Mouse (Mus musculus): ENCODE measurements around the gene Folr2. TPM values are rescaled to one million over a fixed set of nuclear protein-coding genes. Genes with fewer than 3 reads are reported as not detected.

Folr2 gene
- polyA plus RNA-seq, 1 experiment from 2014 or later, result 3.9 TPM

- Histone ChIP-seq H3K27ac (ENCODE audit: low read depth, low read length) (no peak overlapping the region), H3K9ac (ENCODE audit: low read depth, low read length) (no peak overlapping the region), H3K36me3 (ENCODE audit: control insufficient read depth, insufficient read depth, low read length) (peaks cover 26% of the 10 kb centered on the region), H3K4me3 (ENCODE audit: low read depth, low read length) (no peak overlapping the region), H3K4me1 (replicated peaks; ENCODE audit: control insufficient read depth, insufficient read depth, low read length) (peaks cover 3% of the 10 kb centered on the region), H3K9me3 (ENCODE audit: control insufficient read depth, low read length) (no peaks in the 10 kb centered on the region), H3K27me3 (replicated peaks; ENCODE audit: control insufficient read depth, insufficient read depth, low read length) (peaks cover 61% of the 10 kb centered on the region), H3K4me2 (no peak overlapping the region)
- ATAC-seq (replicated peaks; ENCODE audit: low FRiP score) (no peak; the same call in 1 of the 2 replicates), DNase-seq (ENCODE audit: low spot score) (no peak)
- 46% methylated on average over 32 of the region's 32 CpGs for WGBS
Measured at GRCm38 (mm10) chr7:101822836-101823757, 33.9 kb downstream of the Folr2 start.

- H3K4me2 ChIP-seq, result peak overlapping the region; percentile 81
- DNase-seq (ENCODE audit: low spot score) (peak; percentile 69), ATAC-seq (replicated peaks; ENCODE audit: low FRiP score) (peak; percentile 61)
- no peaks in the 10 kb centered on the region for H3K9me3 ChIP-seq (ENCODE audit: control insufficient read depth, low read length)
- H3K36me3 ChIP-seq (ENCODE audit: control insufficient read depth, insufficient read depth, low read length), result peaks cover 18% of the 10 kb centered on the region
- WGBS, result under 1% methylated on average over 71 of the region's 71 CpGs
- peak overlapping the region; percentile 51 for H3K4me3 ChIP-seq (ENCODE audit: low read depth, low read length)
- H3K27me3 ChIP-seq (replicated peaks; ENCODE audit: control insufficient read depth, insufficient read depth, low read length), result peaks cover 73% of the 10 kb centered on the region
- H3K27ac ChIP-seq (ENCODE audit: low read depth, low read length), result no peak overlapping the region; the same call in 1 of the 2 replicates
- peaks cover 3% of the 10 kb centered on the region for H3K4me1 ChIP-seq (replicated peaks; ENCODE audit: control insufficient read depth, insufficient read depth, low read length)
- peak overlapping the region; percentile 39 for H3K9ac ChIP-seq (ENCODE audit: low read depth, low read length)
Measured at GRCm38 (mm10) chr7:101821571-101822501, 35.2 kb downstream of the Folr2 start.

DNA sequence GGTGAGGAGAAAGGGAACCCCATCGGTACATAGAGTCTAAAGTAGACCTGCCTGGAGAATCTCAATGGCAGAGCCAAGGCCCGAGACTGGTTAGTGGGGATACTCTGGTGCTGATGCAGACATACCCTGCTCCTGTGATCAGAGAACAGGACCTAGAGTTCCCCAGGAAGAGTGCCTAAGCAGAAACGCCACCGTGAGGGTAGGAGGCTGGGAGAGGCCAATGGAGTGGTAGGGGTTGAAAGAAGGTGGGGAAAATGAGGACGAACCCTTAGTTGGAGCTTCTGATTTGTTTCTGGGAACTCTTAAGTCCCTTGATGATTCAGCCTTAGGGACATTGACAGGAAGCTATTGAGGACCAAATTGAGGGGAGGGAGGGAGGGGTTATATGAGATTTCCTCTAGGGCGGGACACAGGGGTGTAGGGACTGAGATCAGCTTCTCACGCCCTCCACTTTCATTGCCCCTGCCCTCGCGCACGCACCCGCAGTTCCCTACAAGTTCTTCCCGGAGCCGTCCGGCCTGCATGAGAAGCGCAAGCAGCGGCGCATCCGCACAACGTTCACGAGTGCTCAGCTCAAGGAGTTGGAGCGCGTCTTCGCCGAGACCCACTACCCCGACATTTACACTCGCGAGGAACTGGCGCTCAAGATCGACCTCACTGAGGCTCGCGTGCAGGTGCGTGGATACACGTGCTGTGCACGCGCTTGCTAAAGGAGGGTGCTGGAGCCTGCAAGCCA is 36.5 kb downstream of the Folr2 start:
- no peak overlapping the region for H3K9ac ChIP-seq (ENCODE audit: low read depth, low read length)
- peak overlapping the region; percentile 81 for H3K4me2 ChIP-seq
- H3K27ac ChIP-seq (ENCODE audit: low read depth, low read length), result no peak overlapping the region
- H3K4me3 ChIP-seq (ENCODE audit: low read depth, low read length), result peak overlapping the region; percentile 18
- WGBS, result 3% methylated on average over 35 of the region's 35 CpGs
- no peak for ATAC-seq (replicated peaks; ENCODE audit: low FRiP score)
- peaks cover 79% of the 10 kb centered on the region for H3K27me3 ChIP-seq (replicated peaks; ENCODE audit: control insufficient read depth, insufficient read depth, low read length)
- H3K36me3 ChIP-seq (ENCODE audit: control insufficient read depth, insufficient read depth, low read length), result peaks cover 12% of the 10 kb centered on the region
- H3K4me1 ChIP-seq (replicated peaks; ENCODE audit: control insufficient read depth, insufficient read depth, low read length), result peaks cover 3% of the 10 kb centered on the region
- H3K9me3 ChIP-seq (ENCODE audit: control insufficient read depth, low read length), result no peaks in the 10 kb centered on the region
- no peak for DNase-seq (ENCODE audit: low spot score)

DNA sequence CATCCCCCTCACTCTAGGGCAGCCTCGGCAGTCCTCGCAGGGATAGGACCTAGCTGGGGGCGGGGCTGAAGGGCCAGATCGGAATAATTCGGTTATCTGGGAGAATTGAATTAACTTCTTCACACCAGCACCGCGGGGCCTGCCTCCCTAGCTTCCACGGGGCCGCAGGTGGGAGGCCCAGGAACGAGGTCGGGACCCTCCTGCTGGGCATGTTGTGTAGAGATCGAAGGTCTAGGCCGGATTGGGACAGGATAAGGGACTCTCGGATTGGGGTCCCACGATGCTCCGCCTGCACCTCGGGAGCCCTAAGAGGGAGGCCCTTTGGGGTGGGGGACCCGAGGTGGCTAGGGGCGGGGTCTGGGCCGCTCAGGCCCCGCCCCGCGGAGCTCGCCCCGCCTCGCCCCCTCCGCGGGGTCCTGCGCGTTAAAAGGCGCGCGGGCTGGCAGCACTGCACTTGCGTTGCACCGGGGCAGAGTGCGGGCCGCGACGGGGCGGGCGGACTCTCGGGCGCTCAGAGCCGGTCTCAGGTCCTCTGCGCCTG is 39.1 kb downstream of the Folr2 start, which contains the start of gene Phox2a:
Gene Phox2a (plus strand): TSS at position 453 of the 541 bp plus-strand sequence.
- Histone ChIP-seq H3K4me2 (peak within 1 kb of the TSS; percentile 55), H3K27me3 (replicated peaks; ENCODE audit: control insufficient read depth, insufficient read depth, low read length) (peaks cover 69% of the 10 kb centered on the region), H3K36me3 (ENCODE audit: control insufficient read depth, insufficient read depth, low read length) (no peaks in the 10 kb centered on the region), H3K9ac (ENCODE audit: low read depth, low read length) (no peak within 1 kb of the TSS), H3K9me3 (ENCODE audit: control insufficient read depth, low read length) (no peaks in the 10 kb centered on the region), H3K27ac (ENCODE audit: low read depth, low read length) (no peak within 1 kb of the TSS), H3K4me3 (ENCODE audit: low read depth, low read length) (peak within 1 kb of the TSS; percentile 30), H3K4me1 (replicated peaks; ENCODE audit: control insufficient read depth, insufficient read depth, low read length) (peaks cover 3% of the 10 kb centered on the region)
- WGBS, result 2% methylated on average over 41 of the region's 45 CpGs
- no peak for DNase-seq (ENCODE audit: low spot score)
- ATAC-seq (replicated peaks; ENCODE audit: low FRiP score), result no peak

Small RNA genes within 50 kb of the gene (microRNA-seq; reads per million reads assigned to microRNA genes)
- gene Gm22655 (ENCODE audit: borderline number of aligned reads), result not detected

Other genes starting within 250 kb of the Folr2 start
- 51.3 and 54.7 TPM in 2 replicates for gene Clpb, start 193.6 kb downstream of the Folr2 start, polyA plus RNA-seq (2014; fragmentation: Nextera tagmentation; extraction: Ambion mirVana)
- gene Phox2a, start 38.9 kb downstream of the Folr2 start, polyA plus RNA-seq (2014; fragmentation: Nextera tagmentation; extraction: Ambion mirVana), result 0.10 TPM in 1 of 2 replicates, not detected in the other
- gene Inppl1, start 19.0 kb downstream of the Folr2 start, polyA plus RNA-seq (2014; fragmentation: Nextera tagmentation; extraction: Ambion mirVana), result 22.3 and 23.4 TPM in 2 replicates
- gene Anapc15, start 6.5 kb upstream of the Folr2 start, polyA plus RNA-seq (2014; fragmentation: Nextera tagmentation; extraction: Ambion mirVana), result 94.7 and 96.2 TPM in 2 replicates
- 0.27 and 0.42 TPM in 2 replicates for gene Folr1, start 13.6 kb upstream of the Folr2 start, polyA plus RNA-seq (2014; fragmentation: Nextera tagmentation; extraction: Ambion mirVana)
- gene Lamtor1, start 48.7 kb upstream of the Folr2 start, polyA plus RNA-seq (2014; fragmentation: Nextera tagmentation; extraction: Ambion mirVana), result 119 and 124 TPM in 2 replicates
- 0.71 and 0.75 TPM in 2 replicates for gene Tomt, start 49.2 kb upstream of the Folr2 start, polyA plus RNA-seq (2014; fragmentation: Nextera tagmentation; extraction: Ambion mirVana)
- 5.5 and 6.4 TPM in 2 replicates for gene Lrrc51, start 76.7 kb upstream of the Folr2 start, polyA plus RNA-seq (2014; fragmentation: Nextera tagmentation; extraction: Ambion mirVana)
- 66.2 and 66.3 TPM in 2 replicates for gene Numa1, start 76.9 kb upstream of the Folr2 start, polyA plus RNA-seq (2014; fragmentation: Nextera tagmentation; extraction: Ambion mirVana)
- gene Il18bp, start 161.5 kb upstream of the Folr2 start, polyA plus RNA-seq (2014; fragmentation: Nextera tagmentation; extraction: Ambion mirVana), result 2.4 and 3.9 TPM in 2 replicates
- gene Rnf121, start 208.3 kb upstream of the Folr2 start, polyA plus RNA-seq (2014; fragmentation: Nextera tagmentation; extraction: Ambion mirVana), result 16.4 and 16.7 TPM in 2 replicates
- gene Xndc1, start 208.3 kb upstream of the Folr2 start, polyA plus RNA-seq (2014; fragmentation: Nextera tagmentation; extraction: Ambion mirVana), result 19.5 and 24.6 TPM in 2 replicates
- 0.71 and 0.81 TPM in 2 replicates for gene Xntrpc, start 208.5 kb upstream of the Folr2 start, polyA plus RNA-seq (2014; fragmentation: Nextera tagmentation; extraction: Ambion mirVana)
- gene Trpc2, start 225.9 kb upstream of the Folr2 start, polyA plus RNA-seq (2014; fragmentation: Nextera tagmentation; extraction: Ambion mirVana), result not detected in 2 replicates
- 0.38 and 1.1 TPM in 2 replicates for gene Art1, start 244.5 kb upstream of the Folr2 start, polyA plus RNA-seq (2014; fragmentation: Nextera tagmentation; extraction: Ambion mirVana)

Measured in liver, embryonic 11.5 days (tissue).